Mouse (Mus musculus) liver, adult 2 months (tissue): Measurements from ENCODE around the gene Sh2d1a.

Experiments used
- CTCF ChIP-seq: fragments of 200-500 bp; IDR thresholded peaks from 2 replicates; pipeline ENCODE4 v1.5.1; 2011; ENCODE audit warnings: low read depth, low read length, control low read depth
- POLR2A ChIP-seq: fragments of 200-500 bp; IDR thresholded peaks from 2 replicates; pipeline ENCODE4 v1.6.1; 2011; ENCODE audit warnings: low read length, control low read depth; ENCODE audit not compliant: insufficient read depth; ENCODE audit errors: extremely low read depth

- TF ChIP-seq POLR2A (no peak), CTCF (peak; percentile 52)
These were observed 55.0 kb downstream of the Sh2d1a start for GRCm38 (mm10) chrX:42557284-42557683.
